Mouse (Mus musculus): ENCODE measurements around the gene Tex14. TPM values are rescaled to one million over a fixed set of nuclear protein-coding genes. Genes with fewer than 3 reads are reported as not detected.

The Tex14 gene
- polyA plus RNA-seq (2016; fragmentation: Nextera tagmentation; extraction: Ambion mirVana) = 0.27 and 0.45 TPM in 2 replicates

- 0 out of 2 replicates have a peak, but pooled peaks have one; percentile 22 for ATAC-seq (ENCODE audit: insufficient number of reproducible peaks, low FRiP score)
- peak within 1 kb of the TSS; percentile 94 for H3K27ac ChIP-seq (ENCODE audit: poor library complexity, severe bottlenecking)
- peak within 1 kb of the TSS; percentile 63 for H3K4me3 ChIP-seq
- no peaks in the 10 kb centered on the region for H3K27me3 ChIP-seq (replicated peaks)
- H3K4me1 ChIP-seq (replicated peaks) = peaks cover 5% of the 10 kb centered on the region
- H3K36me3 ChIP-seq = peaks cover 17% of the 10 kb centered on the region
- 70% methylated on average over 27 of the region's 27 CpGs for WGBS
- H3K9me3 ChIP-seq (replicated peaks) = no peaks in the 10 kb centered on the region
- peak within 1 kb of the TSS; percentile 80 for H3K9ac ChIP-seq
- peak within 1 kb of the TSS; percentile 74 for H3K4me2 ChIP-seq
These were observed at the start of gene Tex14, which contains the start of gene Rad51c for GRCm38 (mm10) chr11:87404876-87405275. Tex14 (plus strand) TSS chr11:87405065. Rad51c (minus strand) TSS chr11:87404954.

- 10% methylated on average over 31 of the region's 31 CpGs for WGBS
- peak overlapping the region; percentile 83 for H3K4me3 ChIP-seq
- no peak for ATAC-seq (ENCODE audit: insufficient number of reproducible peaks, low FRiP score)
- no peaks in the 10 kb centered on the region for H3K9me3 ChIP-seq (replicated peaks)
- no peaks in the 10 kb centered on the region; the same call in 1 of the 2 replicates for H3K27me3 ChIP-seq (replicated peaks)
- H3K36me3 ChIP-seq = no peaks in the 10 kb centered on the region
- no peak overlapping the region for H3K27ac ChIP-seq (ENCODE audit: poor library complexity, severe bottlenecking)
- peak overlapping the region; percentile 78 for H3K9ac ChIP-seq
- H3K4me1 ChIP-seq (replicated peaks) = peaks cover 5% of the 10 kb centered on the region
- peak overlapping the region; percentile 93 for H3K4me2 ChIP-seq
These were observed 47.3 kb upstream of the Tex14 start for GRCm38 (mm10) chr11:87357317-87358300.

GRCm38 (mm10) chr11:87358331-87359261, 46.3 kb upstream of the Tex14 start, which contains the start of gene Ppm1e:
Ppm1e (minus strand) TSS chr11:87359023.
- H3K9ac ChIP-seq = peak within 1 kb of the TSS; percentile 78
- H3K36me3 ChIP-seq = no peaks in the 10 kb centered on the region
- no peaks in the 10 kb centered on the region; the same call in 1 of the 2 replicates for H3K27me3 ChIP-seq (replicated peaks)
- no peak within 1 kb of the TSS for H3K27ac ChIP-seq (ENCODE audit: poor library complexity, severe bottlenecking)
- peak; percentile 91 for ATAC-seq (ENCODE audit: insufficient number of reproducible peaks, low FRiP score)
- peak within 1 kb of the TSS; percentile 93 for H3K4me2 ChIP-seq
- H3K4me1 ChIP-seq (replicated peaks) = peaks cover 5% of the 10 kb centered on the region
- H3K4me3 ChIP-seq = peak within 1 kb of the TSS; percentile 83
- H3K9me3 ChIP-seq (replicated peaks) = 0 out of 2 replicates have a peak, but pooled peaks cover 3% of the 10 kb centered on the region
- under 1% methylated on average over 102 of the region's 104 CpGs for WGBS

- Histone ChIP-seq H3K9ac (peak overlapping the region; percentile 78), H3K36me3 (no peaks in the 10 kb centered on the region), H3K9me3 (replicated peaks) (0 out of 2 replicates have a peak, but pooled peaks cover 3% of the 10 kb centered on the region), H3K4me2 (peak overlapping the region; percentile 93), H3K4me1 (replicated peaks) (peaks cover 5% of the 10 kb centered on the region), H3K27me3 (replicated peaks) (no peaks in the 10 kb centered on the region; the same call in 1 of the 2 replicates), H3K27ac (ENCODE audit: poor library complexity, severe bottlenecking) (no peak overlapping the region), H3K4me3 (peak overlapping the region; percentile 83)
- 13% methylated on average over 10 of the region's 10 CpGs for WGBS
- no peak for ATAC-seq (ENCODE audit: insufficient number of reproducible peaks, low FRiP score)
These were observed 45.6 kb upstream of the Tex14 start for GRCm38 (mm10) chr11:87359262-87359612.

- Histone ChIP-seq H3K4me1 (replicated peaks) (no peaks in the 10 kb centered on the region), H3K27ac (ENCODE audit: poor library complexity, severe bottlenecking) (no peak overlapping the region), H3K9ac (no peak overlapping the region), H3K27me3 (replicated peaks) (no peaks in the 10 kb centered on the region; the same call in 1 of the 2 replicates), H3K9me3 (replicated peaks) (0 out of 2 replicates have a peak, but pooled peaks cover 3% of the 10 kb centered on the region), H3K36me3 (no peaks in the 10 kb centered on the region), H3K4me3 (no peak overlapping the region), H3K4me2 (no peak overlapping the region)
- 79% methylated on average over 5 of the region's 5 CpGs for WGBS
- no peak for ATAC-seq (ENCODE audit: insufficient number of reproducible peaks, low FRiP score)
These were observed 39.7 kb upstream of the Tex14 start for GRCm38 (mm10) chr11:87365120-87365519.

- H3K27me3 ChIP-seq (replicated peaks) = no peaks in the 10 kb centered on the region; the same call in 1 of the 2 replicates
- H3K4me1 ChIP-seq (replicated peaks) = no peaks in the 10 kb centered on the region
- ATAC-seq (ENCODE audit: insufficient number of reproducible peaks, low FRiP score) = no peak
- no peak overlapping the region for H3K4me3 ChIP-seq
- 85% methylated on average over 7 of the region's 7 CpGs for WGBS
- H3K27ac ChIP-seq (ENCODE audit: poor library complexity, severe bottlenecking) = no peak overlapping the region
- H3K9me3 ChIP-seq (replicated peaks) = 0 out of 2 replicates have a peak, but pooled peaks cover 3% of the 10 kb centered on the region
- H3K4me2 ChIP-seq = no peak overlapping the region
- H3K36me3 ChIP-seq = no peaks in the 10 kb centered on the region
- H3K9ac ChIP-seq = no peak overlapping the region
These were observed 37.8 kb upstream of the Tex14 start for GRCm38 (mm10) chr11:87367061-87367460.

- Histone ChIP-seq H3K9me3 (replicated peaks) (0 out of 2 replicates have a peak, but pooled peaks cover 3% of the 10 kb centered on the region), H3K27me3 (replicated peaks) (no peaks in the 10 kb centered on the region; the same call in 1 of the 2 replicates), H3K4me3 (no peak overlapping the region), H3K36me3 (no peaks in the 10 kb centered on the region), H3K27ac (ENCODE audit: poor library complexity, severe bottlenecking) (no peak overlapping the region), H3K9ac (no peak overlapping the region), H3K4me1 (replicated peaks) (no peaks in the 10 kb centered on the region), H3K4me2 (no peak overlapping the region)
- 65% methylated on average over 9 of the region's 9 CpGs for WGBS
- ATAC-seq (ENCODE audit: insufficient number of reproducible peaks, low FRiP score) = no peak
These were observed 36.8 kb upstream of the Tex14 start for GRCm38 (mm10) chr11:87367865-87368580.

- WGBS = 91% methylated on average over 4 of the region's 4 CpGs
- Histone ChIP-seq H3K36me3 (peaks cover 14% of the 10 kb centered on the region), H3K9me3 (replicated peaks) (no peaks in the 10 kb centered on the region), H3K9ac (no peak overlapping the region), H3K4me2 (no peak overlapping the region), H3K27me3 (replicated peaks) (no peaks in the 10 kb centered on the region), H3K4me3 (no peak overlapping the region), H3K4me1 (replicated peaks) (no peaks in the 10 kb centered on the region), H3K27ac (ENCODE audit: poor library complexity, severe bottlenecking) (no peak overlapping the region)
- no peak for ATAC-seq (ENCODE audit: insufficient number of reproducible peaks, low FRiP score)
These were observed 20.3 kb upstream of the Tex14 start for GRCm38 (mm10) chr11:87384551-87384950.

- no peaks in the 10 kb centered on the region for H3K27me3 ChIP-seq (replicated peaks)
- H3K4me3 ChIP-seq = no peak overlapping the region
- no peak overlapping the region for H3K4me2 ChIP-seq
- no peak overlapping the region for H3K9ac ChIP-seq
- peaks cover 10% of the 10 kb centered on the region for H3K36me3 ChIP-seq
- 81% methylated on average over 1 of the region's 1 CpGs for WGBS
- H3K27ac ChIP-seq (ENCODE audit: poor library complexity, severe bottlenecking) = no peak overlapping the region
- no peaks in the 10 kb centered on the region for H3K4me1 ChIP-seq (replicated peaks)
- no peak for ATAC-seq (ENCODE audit: insufficient number of reproducible peaks, low FRiP score)
- no peaks in the 10 kb centered on the region for H3K9me3 ChIP-seq (replicated peaks)
These were observed 19.2 kb upstream of the Tex14 start for GRCm38 (mm10) chr11:87385676-87386075.

- H3K4me3 ChIP-seq = no peak overlapping the region
- H3K27me3 ChIP-seq (replicated peaks) = no peaks in the 10 kb centered on the region
- H3K9me3 ChIP-seq (replicated peaks) = no peaks in the 10 kb centered on the region
- H3K4me2 ChIP-seq = no peak overlapping the region
- H3K4me1 ChIP-seq (replicated peaks) = no peaks in the 10 kb centered on the region
- 45% methylated on average over 1 of the region's 1 CpGs for WGBS
- no peak for ATAC-seq (ENCODE audit: insufficient number of reproducible peaks, low FRiP score)
- H3K36me3 ChIP-seq = peaks cover 12% of the 10 kb centered on the region
- no peak overlapping the region for H3K27ac ChIP-seq (ENCODE audit: poor library complexity, severe bottlenecking)
- no peak overlapping the region for H3K9ac ChIP-seq
These were observed 11.0 kb upstream of the Tex14 start for GRCm38 (mm10) chr11:87393855-87394254.

Measured in heart, embryonic 12.5 days (tissue).